Mouse (Mus musculus) frontal cortex, adult (tissue): ENCODE measurements around the gene Cps1.
A peak's percentile ranks its signal among the peaks of the same experiment; 100 is the strongest.

Experiments used
- ATAC-seq: cut with Nextera tagmentation; 2 replicates; pipeline ENCODE4 v1.9.2; 2017; ENCODE audit warnings: mild to moderate bottlenecking, moderate library complexity, mixed read lengths; ENCODE audit not compliant: low TSS enrichment

Cps1 gene

GRCm38 (mm10) chr1:67122797-67123196 is at the start of gene Cps1:
TSS of gene Cps1 (plus strand) at chr1:67123026.
- no peak for ATAC-seq

GRCm38 (mm10) chr1:67077739-67078138 is 45.1 kb upstream of the Cps1 start:
- no peak for ATAC-seq

DNA sequence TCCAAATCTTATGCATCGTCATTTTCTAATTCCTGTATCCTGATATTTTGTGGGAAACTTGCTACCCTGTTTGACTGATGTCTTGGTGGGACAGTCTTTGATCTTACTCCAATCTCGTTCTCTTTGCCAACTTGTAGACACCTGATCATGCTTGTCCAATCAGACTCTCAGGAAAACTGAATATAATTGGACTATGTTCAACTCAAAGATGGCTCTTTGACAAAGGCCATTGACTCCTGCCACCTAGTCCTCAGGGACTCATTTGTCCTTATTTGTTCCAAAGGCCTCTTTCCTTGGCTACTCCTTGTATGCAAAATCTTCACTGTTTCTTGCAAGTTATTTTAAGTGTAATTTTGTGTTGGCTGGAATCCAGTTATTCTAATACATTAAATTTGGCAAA is 44.2 kb upstream of the Cps1 start:
- no peak for ATAC-seq

- ATAC-seq, result no peak
Observed at GRCm38 (mm10) chr1:67079146-67079545, 43.7 kb upstream of the Cps1 start.

- no peak for ATAC-seq
Observed at GRCm38 (mm10) chr1:67092473-67092872, 30.4 kb upstream of the Cps1 start.

DNA sequence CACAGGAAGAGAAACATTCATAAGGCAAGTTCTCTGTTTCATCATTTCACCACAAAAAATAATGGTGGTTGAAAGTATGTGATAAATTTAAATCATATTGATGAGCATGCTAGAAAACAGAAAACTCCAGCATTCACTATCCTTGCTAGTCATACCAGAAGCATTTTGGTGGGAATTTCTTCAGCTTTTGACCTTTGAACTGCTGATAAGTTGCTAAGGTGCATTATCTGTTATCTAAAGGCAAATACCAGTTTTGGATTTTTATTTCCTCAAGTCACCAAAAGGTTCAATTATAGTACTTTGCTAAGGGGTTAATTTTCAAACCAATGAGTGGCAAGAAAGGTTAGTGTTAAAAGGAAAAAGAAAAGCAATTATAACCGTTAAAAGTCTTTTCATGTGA is 23.6 kb upstream of the Cps1 start:
- no peak for ATAC-seq

DNA sequence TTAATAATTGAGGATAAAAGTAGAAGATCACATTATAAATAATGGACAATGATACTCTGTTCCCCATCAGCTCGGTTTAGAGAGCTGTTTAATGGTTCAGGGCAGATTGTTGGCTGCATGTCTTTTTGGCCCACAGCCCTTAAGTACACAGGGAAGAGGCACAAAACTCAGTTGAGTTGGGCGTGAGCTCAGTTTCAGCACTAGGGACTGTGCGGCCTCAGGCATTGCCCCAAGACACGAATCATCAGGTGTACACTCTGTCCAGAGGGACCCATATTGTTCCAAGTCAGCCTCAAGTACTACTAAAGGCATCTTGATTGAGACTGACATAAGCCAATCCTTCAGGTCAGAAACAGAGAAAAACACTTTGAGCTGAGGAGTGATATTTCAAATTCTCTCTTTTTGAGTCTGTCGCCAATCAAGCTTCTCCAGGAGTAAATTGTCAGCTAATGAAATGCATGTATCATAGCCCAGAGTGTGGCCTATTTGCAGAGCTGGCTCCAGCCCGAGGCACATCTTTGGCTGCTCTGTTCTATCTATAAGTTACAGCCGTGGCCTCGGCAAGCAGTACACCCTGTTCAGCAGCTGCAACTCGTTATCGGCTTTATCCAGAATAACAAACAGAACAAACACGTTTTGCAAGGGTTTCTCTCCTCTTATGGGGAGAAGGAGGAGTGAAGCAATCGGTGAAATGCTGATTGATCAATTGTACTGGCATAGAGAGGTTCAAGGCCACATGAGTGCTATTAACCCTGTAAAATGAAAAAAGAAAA is 19.2 kb upstream of the Cps1 start:
- peak; percentile 67; the same call in 1 of the 2 replicates for ATAC-seq

DNA sequence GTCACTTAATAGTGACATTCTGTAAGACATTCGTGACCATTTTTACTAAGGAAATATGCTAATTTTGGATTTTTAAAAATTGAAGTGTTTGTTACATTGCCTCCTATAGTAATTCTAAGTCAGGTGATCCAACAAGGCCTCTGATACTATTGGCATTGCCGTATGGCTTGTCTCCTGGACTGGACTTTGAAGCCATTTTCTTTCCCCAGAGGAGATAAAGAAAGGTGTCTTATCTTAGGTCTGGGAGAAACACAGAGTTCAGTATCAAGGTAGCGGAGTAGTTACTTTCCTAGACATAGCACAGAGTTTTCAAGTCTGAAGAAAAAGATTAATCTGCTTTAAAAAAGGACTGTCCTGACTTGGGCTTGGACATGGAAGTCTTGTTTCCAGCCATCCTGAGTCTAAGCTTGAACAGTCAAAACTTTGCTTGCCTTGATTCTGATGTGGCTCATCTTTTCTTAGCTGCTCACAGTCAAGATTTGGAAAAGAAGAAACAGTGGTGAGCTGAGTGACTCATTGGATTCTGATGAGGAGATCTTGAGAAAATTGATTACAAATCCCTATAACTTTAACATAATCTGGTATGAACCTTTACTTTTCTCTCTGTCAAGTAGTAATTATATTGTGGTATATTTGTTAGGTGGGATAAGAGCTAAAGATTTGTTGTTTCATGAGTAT is 11.1 kb upstream of the Cps1 start:
- ATAC-seq, result no peak

DNA sequence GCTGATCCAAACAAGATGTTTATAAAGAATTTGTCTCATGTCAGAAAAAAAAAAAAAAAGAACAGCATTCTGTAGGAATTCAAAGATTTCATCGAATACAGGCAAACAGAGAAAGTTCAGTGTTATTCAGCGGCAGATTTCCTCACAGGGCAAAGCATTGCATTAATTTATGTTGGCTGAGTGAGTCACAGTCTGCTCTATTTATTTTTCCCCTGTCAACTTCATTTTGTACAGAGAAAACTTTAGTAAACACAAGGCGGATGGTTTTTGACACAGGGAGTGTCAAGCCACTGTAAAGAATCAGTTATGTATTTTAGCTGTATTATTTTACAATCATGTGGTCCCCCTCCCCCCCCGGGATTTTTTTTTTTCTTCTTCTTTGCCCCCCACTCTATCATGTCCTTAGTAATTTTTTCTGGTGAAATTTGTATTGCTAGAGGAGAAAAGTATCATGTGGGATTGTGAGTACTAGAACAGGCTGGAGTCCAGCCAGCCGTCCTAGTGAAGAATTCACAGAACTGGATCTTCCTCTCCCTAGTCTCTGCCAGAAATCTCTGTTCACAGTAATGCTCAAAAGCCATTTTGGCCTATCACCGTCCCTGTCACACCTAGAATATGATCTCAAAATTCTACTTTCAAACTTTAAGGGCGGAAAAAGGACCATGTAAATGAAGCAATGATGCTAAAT is 9.3 kb upstream of the Cps1 start:
- ATAC-seq, result no peak

- ATAC-seq, result no peak
Observed at GRCm38 (mm10) chr1:67116571-67116970, 6.3 kb upstream of the Cps1 start.

GRCm38 (mm10) chr1:67117778-67118177 is 5.0 kb upstream of the Cps1 start:
- ATAC-seq, result no peak

GRCm38 (mm10) chr1:67125433-67125832 is 2.6 kb downstream of the Cps1 start:
- ATAC-seq, result no peak

DNA sequence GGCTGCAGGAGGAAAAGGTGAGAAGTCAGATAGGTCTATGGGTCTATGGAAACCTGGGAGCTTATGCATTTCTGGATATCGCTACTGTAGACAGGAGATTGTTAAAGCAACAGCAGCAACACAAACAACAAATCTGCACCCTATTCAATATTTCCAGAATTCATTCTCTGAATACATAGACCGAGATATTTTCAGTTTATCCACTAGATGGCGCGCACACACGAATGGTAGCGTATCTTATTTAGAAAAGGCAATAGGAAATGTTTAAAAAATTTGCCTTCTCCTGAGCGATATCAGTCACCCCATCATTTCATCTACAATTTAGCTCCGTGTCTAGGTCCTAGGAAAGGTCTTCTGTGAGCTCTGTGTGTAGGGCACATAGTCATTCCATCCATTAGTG is 21.1 kb downstream of the Cps1 start:
- peak; percentile 88 for ATAC-seq

DNA sequence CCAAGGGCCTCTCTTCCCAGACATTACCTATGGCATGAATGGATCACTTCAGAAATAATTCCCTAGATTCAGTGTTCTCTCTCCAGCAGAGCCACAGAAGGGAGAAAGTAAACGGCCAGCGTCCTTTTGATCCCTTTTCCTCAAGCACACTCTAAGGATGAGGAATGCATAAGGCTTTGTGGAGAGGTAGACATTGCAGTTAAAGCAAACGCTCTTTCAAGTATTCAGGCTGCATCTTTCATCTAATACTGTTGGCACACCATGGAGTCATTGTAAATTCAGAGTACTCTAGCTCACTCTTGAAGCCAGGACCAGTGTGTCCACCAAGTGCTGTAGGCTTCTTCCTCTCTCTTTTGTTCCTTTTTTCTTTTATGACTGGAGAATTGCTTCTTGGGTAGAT is 28.4 kb downstream of the Cps1 start:
- ATAC-seq, result no peak

GRCm38 (mm10) chr1:67167283-67167682 is 44.5 kb downstream of the Cps1 start:
- peak; percentile 89 for ATAC-seq

GRCm38 (mm10) chr1:67181165-67181564 is 58.3 kb downstream of the Cps1 start:
- ATAC-seq, result peak; percentile 93

DNA sequence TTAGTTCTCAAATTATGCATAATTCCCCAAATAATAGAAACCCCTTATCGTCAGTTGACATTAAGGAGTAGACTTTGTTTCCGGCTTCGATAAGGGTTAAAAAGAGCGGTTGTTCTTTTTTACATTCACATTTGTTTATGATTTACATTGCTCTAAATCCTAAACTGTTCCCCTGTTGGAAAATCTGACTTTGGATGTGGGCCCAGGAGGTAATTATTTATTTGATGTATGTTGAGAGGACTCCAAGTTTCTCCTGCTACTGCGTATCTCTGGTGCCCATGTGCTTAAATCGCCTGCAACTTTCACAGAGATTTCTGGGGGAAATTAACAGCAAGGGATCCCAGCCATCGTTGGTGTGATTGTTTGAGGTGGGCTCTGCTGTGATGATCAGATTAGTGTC is 59.4 kb downstream of the Cps1 start:
- no peak for ATAC-seq

DNA sequence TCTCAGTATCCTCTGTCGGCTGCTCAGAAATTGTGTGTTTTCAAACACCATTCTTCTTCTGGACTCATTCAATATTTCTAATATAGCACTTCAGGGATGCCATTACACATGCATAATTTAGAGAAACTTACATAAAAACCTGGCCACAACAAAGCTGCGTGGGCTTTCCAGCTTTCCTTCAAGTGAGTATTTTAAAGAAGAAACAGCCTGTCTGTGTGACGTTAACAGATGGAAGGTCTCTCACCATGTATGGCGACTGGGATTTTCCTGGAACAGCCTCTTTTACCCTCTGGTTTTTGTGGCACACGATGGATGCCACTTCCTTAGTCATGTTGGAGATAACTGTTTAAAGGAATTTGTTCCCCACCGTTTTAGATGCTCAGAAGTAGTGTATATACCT is 60.7 kb downstream of the Cps1 start:
- peak; percentile 96 for ATAC-seq

DNA sequence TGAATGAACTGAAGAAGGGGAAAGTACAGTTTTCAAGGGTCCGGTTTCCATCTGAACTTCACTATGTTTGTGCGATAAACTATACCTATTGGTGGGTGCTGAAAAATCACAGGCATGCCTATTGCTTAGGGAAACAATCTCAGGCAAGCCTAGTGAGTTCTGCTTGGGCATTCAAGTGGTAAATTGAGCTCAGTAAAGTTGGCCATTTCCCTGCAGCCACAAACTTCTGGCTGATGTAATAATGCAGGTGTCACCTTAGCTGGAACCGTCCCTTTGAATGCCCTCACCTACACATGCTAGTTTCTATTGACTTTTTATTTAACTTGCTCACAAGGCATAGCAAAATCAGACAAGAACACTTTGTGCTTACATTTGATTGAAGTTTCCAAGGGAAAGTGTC is 61.3 kb downstream of the Cps1 start:
- ATAC-seq, result no peak

GRCm38 (mm10) chr1:67197335-67197734 is 74.5 kb downstream of the Cps1 start:
- ATAC-seq, result no peak

DNA sequence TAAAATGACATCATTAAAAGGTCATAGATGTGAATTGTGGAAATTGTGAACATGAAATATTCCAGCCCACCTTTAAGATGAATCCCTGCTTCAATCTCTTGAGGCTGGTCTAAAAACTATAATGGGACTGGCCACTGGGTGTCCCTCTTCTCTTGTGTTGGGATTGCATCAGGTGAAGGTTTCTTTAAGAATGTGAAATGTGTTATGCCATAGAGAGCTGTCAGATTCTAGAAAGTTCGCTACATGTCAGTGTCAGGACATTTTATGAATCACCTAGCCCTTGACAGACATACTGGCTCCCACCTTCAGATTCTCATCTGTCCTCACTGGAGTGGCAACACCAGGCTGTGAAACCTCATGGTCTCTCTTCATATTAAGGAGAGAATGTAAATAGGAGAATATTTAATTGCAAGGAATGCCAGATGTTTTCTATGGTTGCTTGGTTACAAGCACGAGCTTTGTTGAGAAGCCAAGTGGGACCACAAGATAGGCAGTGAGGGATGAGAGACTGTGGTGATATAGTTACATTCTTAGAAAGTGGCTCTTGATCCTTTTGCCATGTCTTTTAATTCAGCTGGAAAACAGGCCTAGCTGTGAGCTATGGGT is 95.6 kb downstream of the Cps1 start:
- peak; percentile 98 for ATAC-seq

GRCm38 (mm10) chr1:67223666-67224065 is 100.8 kb downstream of the Cps1 start:
- ATAC-seq, result peak; percentile 73; the same call in 1 of the 2 replicates
